Mouse (Mus musculus): ENCODE results near the gene Tbl2. TPM values are rescaled to one million over a fixed set of nuclear protein-coding genes. Genes with fewer than 3 reads are reported as not detected.

Gene Tbl2
- polyA plus RNA-seq, 1 experiment from 2014 or later = 23.2 TPM

DNA sequence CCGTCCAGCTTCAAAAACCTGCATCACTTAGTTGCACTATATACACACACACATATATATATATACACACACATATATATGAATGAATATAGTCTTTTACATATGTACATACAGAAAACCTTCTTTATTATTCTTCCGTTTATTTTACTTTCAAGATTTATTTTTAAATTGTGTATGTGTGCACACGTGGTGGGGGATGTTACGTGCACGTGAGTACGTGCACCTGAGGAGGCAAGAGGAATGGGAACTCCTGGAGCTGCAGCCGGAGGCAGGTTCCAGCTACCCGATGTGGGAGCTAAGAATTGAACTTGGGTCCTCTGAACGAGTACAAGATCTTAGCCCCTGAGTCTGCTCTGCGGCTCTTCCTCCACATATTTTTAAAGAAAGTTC, 36.8 kb downstream of the Tbl2 start:
- H3K9me3 ChIP-seq (ENCODE audit: control insufficient read depth, low read length) = no peaks in the 10 kb centered on the region
- H3K4me2 ChIP-seq (ENCODE audit: low read depth) = peak overlapping the region; percentile 79
- DNase-seq (ENCODE audit: low spot score) (no peak), ATAC-seq (ENCODE audit: insufficient read depth, low FRiP score, low TSS enrichment) (no peak)
- peak overlapping the region; percentile 98 for H3K4me3 ChIP-seq (ENCODE audit: low read depth, low read length)
- H3K27me3 ChIP-seq (ENCODE audit: control insufficient read depth, insufficient read depth, low read length) = no peaks in the 10 kb centered on the region
- H3K36me3 ChIP-seq (ENCODE audit: control insufficient read depth, insufficient read depth, low read length) = peaks cover 3% of the 10 kb centered on the region
- peak overlapping the region; percentile 65 for H3K9ac ChIP-seq (ENCODE audit: low read length)
- peaks cover 17% of the 10 kb centered on the region for H3K4me1 ChIP-seq (ENCODE audit: control insufficient read depth, insufficient read depth, low read length)
- 21% methylated on average over 10 of the region's 10 CpGs for WGBS
- H3K27ac ChIP-seq (ENCODE audit: low read depth, low read length) = peak overlapping the region; percentile 97

DNA sequence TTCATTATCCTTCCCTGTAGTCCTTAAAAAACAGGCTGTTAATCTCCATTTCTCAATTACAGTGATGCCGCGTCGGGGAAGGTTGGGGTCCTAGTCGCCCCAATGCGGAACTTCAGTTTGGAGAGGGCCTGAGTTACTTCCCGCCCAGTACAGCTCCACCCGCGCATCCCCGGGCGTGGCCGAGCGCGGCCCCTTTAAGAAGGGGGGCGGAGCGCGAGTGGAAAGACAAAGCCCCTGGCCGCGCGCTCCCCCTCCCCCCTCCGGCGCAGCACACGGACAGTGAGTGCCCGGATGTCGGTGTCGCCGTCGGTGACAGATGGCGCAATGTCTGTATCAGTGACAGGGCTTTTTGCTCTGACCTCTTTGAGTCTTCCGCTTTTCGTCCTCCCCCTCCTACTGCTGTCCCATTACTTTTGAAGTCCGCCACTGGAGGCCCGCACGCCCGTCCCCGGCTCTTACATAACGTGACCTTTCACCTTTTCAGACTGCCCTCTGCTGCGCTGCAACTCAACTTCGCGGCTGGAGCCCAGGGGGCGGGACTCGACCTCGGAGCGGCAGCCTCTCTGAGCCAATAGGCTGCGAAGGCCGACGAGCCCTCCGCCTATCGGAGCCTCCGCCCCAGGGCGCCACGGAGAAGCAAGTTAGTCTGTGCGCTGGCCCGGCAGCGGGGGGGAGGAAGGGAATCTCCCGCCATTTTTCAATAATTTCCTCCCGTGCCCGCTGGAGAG, 37.3 kb downstream of the Tbl2 start, which contains the start of gene Baz1b:
TSS of gene Baz1b (plus strand) at position 644 of the 728 bp plus-strand sequence.
- peak within 1 kb of the TSS; percentile 79 for H3K4me2 ChIP-seq (ENCODE audit: low read depth)
- H3K4me1 ChIP-seq (ENCODE audit: control insufficient read depth, insufficient read depth, low read length) = peaks cover 17% of the 10 kb centered on the region
- no peaks in the 10 kb centered on the region for H3K9me3 ChIP-seq (ENCODE audit: control insufficient read depth, low read length)
- H3K27me3 ChIP-seq (ENCODE audit: control insufficient read depth, insufficient read depth, low read length) = no peaks in the 10 kb centered on the region
- peak within 1 kb of the TSS; percentile 99 for H3K9ac ChIP-seq (ENCODE audit: low read length)
- WGBS = under 1% methylated on average over 51 of the region's 57 CpGs
- peak; percentile 96 for ATAC-seq (ENCODE audit: insufficient read depth, low FRiP score, low TSS enrichment)
- peaks cover 3% of the 10 kb centered on the region for H3K36me3 ChIP-seq (ENCODE audit: control insufficient read depth, insufficient read depth, low read length)
- peak within 1 kb of the TSS; percentile 97 for H3K27ac ChIP-seq (ENCODE audit: low read depth, low read length)
- peak; percentile 99 for DNase-seq (ENCODE audit: low spot score)
- peak within 1 kb of the TSS; percentile 98 for H3K4me3 ChIP-seq (ENCODE audit: low read depth, low read length)

DNA sequence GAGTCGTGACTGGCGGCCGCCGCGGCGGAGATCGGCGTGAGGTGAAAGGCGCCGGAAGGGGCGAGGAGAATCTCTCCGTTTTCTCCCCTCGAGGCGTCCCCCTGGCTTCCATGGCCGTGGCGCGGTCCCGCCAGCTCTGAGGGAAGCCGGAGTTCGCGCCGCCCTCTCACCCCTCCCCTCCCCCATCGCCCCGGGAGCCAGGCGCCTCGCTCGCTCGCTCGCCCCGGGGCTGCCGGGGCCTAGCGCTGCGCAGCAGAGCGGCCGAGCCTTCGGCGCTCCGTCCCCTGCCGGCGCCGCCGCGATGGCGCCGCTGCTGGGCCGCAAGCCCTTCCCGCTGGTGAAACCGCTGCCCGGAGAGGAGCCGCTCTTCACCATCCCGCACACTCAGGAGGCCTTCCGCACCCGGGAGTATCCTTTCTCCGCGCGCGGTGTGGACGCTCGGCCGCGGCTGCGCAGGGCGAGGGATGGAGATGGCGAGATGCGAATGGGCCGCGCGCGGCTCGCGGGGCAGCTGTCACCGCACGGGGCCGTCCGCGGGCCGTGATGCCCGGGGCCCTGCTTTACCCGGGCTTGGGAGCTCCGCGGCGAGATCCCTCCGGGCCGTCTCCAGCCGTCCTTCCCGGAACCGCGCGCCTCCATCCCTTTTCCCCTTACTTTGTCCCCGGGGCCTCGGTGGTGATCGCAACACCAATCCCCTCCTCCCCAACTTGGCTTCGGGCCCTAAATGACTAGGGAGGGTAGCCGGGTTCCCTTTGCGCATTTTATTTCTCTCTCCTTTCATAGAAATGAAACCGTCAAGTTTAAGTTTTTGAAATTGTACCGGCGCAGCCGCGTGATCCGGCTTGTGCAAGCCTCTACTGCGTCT, 38.1 kb downstream of the Tbl2 start:
- Histone ChIP-seq H3K9ac (ENCODE audit: low read length) (peak overlapping the region; percentile 99), H3K4me2 (ENCODE audit: low read depth) (peak overlapping the region; percentile 79), H3K27me3 (ENCODE audit: control insufficient read depth, insufficient read depth, low read length) (no peaks in the 10 kb centered on the region), H3K4me1 (ENCODE audit: control insufficient read depth, insufficient read depth, low read length) (peaks cover 17% of the 10 kb centered on the region), H3K27ac (ENCODE audit: low read depth, low read length) (peak overlapping the region; percentile 97), H3K36me3 (ENCODE audit: control insufficient read depth, insufficient read depth, low read length) (no peaks in the 10 kb centered on the region; the same call in 1 of the 2 replicates), H3K4me3 (ENCODE audit: low read depth, low read length) (peak overlapping the region; percentile 98), H3K9me3 (ENCODE audit: control insufficient read depth, low read length) (no peaks in the 10 kb centered on the region)
- ATAC-seq (ENCODE audit: insufficient read depth, low FRiP score, low TSS enrichment) = peak; percentile 57; the same call in 1 of the 2 replicates
- DNase-seq (ENCODE audit: low spot score) = no peak
- WGBS = under 1% methylated on average over 93 of the region's 102 CpGs

- Histone ChIP-seq H3K4me3 (ENCODE audit: low read depth, low read length) (peak overlapping the region; percentile 98), H3K36me3 (ENCODE audit: control insufficient read depth, insufficient read depth, low read length) (no peaks in the 10 kb centered on the region; the same call in 1 of the 2 replicates)
Measured at GRCm38 (mm10) chr5:135188214-135188554, 38.7 kb downstream of the Tbl2 start.

DNA sequence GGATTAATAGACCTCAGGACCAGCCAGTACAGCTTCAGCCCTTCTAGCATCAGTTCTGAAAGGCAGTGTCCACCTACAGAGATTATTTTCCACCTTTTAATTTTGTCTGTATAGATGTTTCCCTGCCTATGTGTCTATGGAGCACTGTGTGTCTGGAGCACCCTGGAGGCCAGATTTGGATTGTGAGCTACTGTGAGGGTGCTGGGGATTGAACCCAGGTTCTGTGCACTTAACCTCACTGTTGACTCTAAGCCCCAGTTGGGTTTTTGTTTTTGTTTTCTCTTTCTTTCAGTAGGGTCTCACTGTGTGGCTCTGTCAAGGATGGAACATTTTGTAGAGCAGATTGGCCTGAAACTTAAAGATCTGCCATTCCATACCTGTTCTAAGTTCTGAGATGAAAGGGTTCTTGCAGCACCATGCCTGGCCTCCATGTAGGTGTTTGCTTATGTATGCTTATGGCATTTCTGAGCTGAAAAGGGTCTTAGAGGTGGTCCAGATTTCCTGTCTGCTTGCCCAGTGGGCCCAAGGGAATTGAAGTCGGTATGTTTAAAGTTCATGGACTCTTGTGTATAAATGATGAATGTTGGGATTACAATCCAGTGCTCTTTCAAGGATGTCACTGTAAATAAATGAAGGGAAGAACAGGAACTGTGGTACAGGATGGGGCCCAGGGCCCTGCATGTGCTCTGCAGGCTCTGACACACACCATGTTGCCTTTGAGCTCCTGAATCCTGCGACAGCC, 40.0 kb downstream of the Tbl2 start:
- peaks cover 17% of the 10 kb centered on the region for H3K4me1 ChIP-seq (ENCODE audit: control insufficient read depth, insufficient read depth, low read length)
- H3K27me3 ChIP-seq (ENCODE audit: control insufficient read depth, insufficient read depth, low read length) = no peaks in the 10 kb centered on the region
- peak overlapping the region; percentile 98 for H3K4me3 ChIP-seq (ENCODE audit: low read depth, low read length)
- H3K4me2 ChIP-seq (ENCODE audit: low read depth) = peak overlapping the region; percentile 79
- H3K9ac ChIP-seq (ENCODE audit: low read length) = peak overlapping the region; percentile 99
- no peaks in the 10 kb centered on the region for H3K9me3 ChIP-seq (ENCODE audit: control insufficient read depth, low read length)
- ATAC-seq (ENCODE audit: insufficient read depth, low FRiP score, low TSS enrichment) (no peak), DNase-seq (ENCODE audit: low spot score) (no peak)
- no peak overlapping the region for H3K27ac ChIP-seq (ENCODE audit: low read depth, low read length)
- 71% methylated on average over 2 of the region's 2 CpGs for WGBS
- no peaks in the 10 kb centered on the region; the same call in 1 of the 2 replicates for H3K36me3 ChIP-seq (ENCODE audit: control insufficient read depth, insufficient read depth, low read length)

More at GRCm38 (mm10) chr5:135188214-135188554, 38.7 kb downstream of the Tbl2 start:
- DNase-seq (ENCODE audit: low spot score) (no peak), ATAC-seq (ENCODE audit: insufficient read depth, low FRiP score, low TSS enrichment) (no peak)
- peaks cover 17% of the 10 kb centered on the region for H3K4me1 ChIP-seq (ENCODE audit: control insufficient read depth, insufficient read depth, low read length)
- H3K4me2 ChIP-seq (ENCODE audit: low read depth) = peak overlapping the region; percentile 79
- no peaks in the 10 kb centered on the region for H3K27me3 ChIP-seq (ENCODE audit: control insufficient read depth, insufficient read depth, low read length)
- WGBS = 3% methylated on average over 8 of the region's 8 CpGs
- no peak overlapping the region; the same call in 1 of the 2 replicates for H3K27ac ChIP-seq (ENCODE audit: low read depth, low read length)
- no peaks in the 10 kb centered on the region for H3K9me3 ChIP-seq (ENCODE audit: control insufficient read depth, low read length)
- peak overlapping the region; percentile 99 for H3K9ac ChIP-seq (ENCODE audit: low read length)

DNA sequence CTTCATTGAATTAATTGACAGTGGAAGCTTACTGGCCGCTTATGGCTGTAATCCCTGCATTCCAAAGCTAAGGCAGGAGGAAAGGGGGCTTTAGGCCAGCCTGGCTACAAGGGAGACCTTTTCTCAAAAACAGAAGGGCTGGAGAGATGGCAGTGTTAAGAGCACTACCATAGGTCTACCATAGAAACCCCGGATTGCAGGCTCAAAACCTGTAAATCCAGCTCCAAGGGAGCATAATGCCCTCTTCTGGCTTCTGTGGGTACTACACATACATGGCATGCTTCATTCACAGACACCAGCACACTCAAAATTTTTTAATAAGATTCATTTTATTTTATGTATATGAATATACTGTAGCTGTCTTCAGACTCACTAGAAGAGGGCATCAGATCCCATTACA, 42.2 kb downstream of the Tbl2 start:
- DNase-seq (ENCODE audit: low spot score) = peak; percentile 46
- Histone ChIP-seq H3K36me3 (ENCODE audit: control insufficient read depth, insufficient read depth, low read length) (no peaks in the 10 kb centered on the region; the same call in 1 of the 2 replicates), H3K27ac (ENCODE audit: low read depth, low read length) (no peak overlapping the region)

GRCm38 (mm10) chr5:135192431-135192830, 43.0 kb downstream of the Tbl2 start:
- H3K36me3 ChIP-seq (ENCODE audit: control insufficient read depth, insufficient read depth, low read length) = no peaks in the 10 kb centered on the region; the same call in 1 of the 2 replicates
- no peak overlapping the region for H3K9ac ChIP-seq (ENCODE audit: low read length)
- no peak for ATAC-seq (ENCODE audit: insufficient read depth, low FRiP score, low TSS enrichment)
- 87% methylated on average over 1 of the region's 1 CpGs for WGBS
- no peaks in the 10 kb centered on the region for H3K27me3 ChIP-seq (ENCODE audit: control insufficient read depth, insufficient read depth, low read length)
- no peak overlapping the region for H3K27ac ChIP-seq (ENCODE audit: low read depth, low read length)
- H3K9me3 ChIP-seq (ENCODE audit: control insufficient read depth, low read length) = no peaks in the 10 kb centered on the region
- no peak for DNase-seq (ENCODE audit: low spot score)
- no peak overlapping the region for H3K4me3 ChIP-seq (ENCODE audit: low read depth, low read length)
- peaks cover 17% of the 10 kb centered on the region for H3K4me1 ChIP-seq (ENCODE audit: control insufficient read depth, insufficient read depth, low read length)
- H3K4me2 ChIP-seq (ENCODE audit: low read depth) = no peak overlapping the region

More for the DNA sequence above, 42.2 kb downstream of the Tbl2 start:
- H3K4me3 ChIP-seq (ENCODE audit: low read depth, low read length) = no peak overlapping the region
- no peak overlapping the region for H3K9ac ChIP-seq (ENCODE audit: low read length)
- H3K4me2 ChIP-seq (ENCODE audit: low read depth) = no peak overlapping the region
- H3K27me3 ChIP-seq (ENCODE audit: control insufficient read depth, insufficient read depth, low read length) = no peaks in the 10 kb centered on the region
- H3K9me3 ChIP-seq (ENCODE audit: control insufficient read depth, low read length) = no peaks in the 10 kb centered on the region
- H3K4me1 ChIP-seq (ENCODE audit: control insufficient read depth, insufficient read depth, low read length) = peaks cover 17% of the 10 kb centered on the region
- ATAC-seq (ENCODE audit: insufficient read depth, low FRiP score, low TSS enrichment) = no peak
- 46% methylated on average over 2 of the region's 2 CpGs for WGBS

DNA sequence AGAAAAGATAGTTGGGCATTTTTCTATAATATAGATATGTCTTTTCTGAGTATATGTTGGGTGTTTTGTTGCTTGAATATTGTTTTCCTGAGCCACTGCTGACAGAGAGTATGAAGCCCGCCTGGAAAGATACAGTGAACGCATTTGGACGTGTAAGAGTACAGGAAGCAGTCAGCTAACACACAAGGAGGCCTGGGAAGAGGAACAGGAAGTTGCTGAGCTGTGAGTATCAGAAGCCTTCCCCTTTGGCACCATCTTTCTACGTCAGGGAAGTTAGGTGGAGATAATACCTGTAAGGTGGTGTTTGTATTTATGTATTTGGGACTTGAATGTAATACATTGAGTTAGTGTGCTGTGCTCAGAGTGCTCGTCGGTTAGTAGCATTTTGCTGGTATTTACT, 46.9 kb downstream of the Tbl2 start:
- no peak for ATAC-seq (ENCODE audit: insufficient read depth, low FRiP score, low TSS enrichment)
- WGBS = 88% methylated on average over 6 of the region's 6 CpGs

More for the DNA sequence above, 46.9 kb downstream of the Tbl2 start:
- H3K9ac ChIP-seq (ENCODE audit: low read length) = no peak overlapping the region
- H3K9me3 ChIP-seq (ENCODE audit: control insufficient read depth, low read length) = no peaks in the 10 kb centered on the region
- H3K27ac ChIP-seq (ENCODE audit: low read depth, low read length) = no peak overlapping the region
- H3K36me3 ChIP-seq (ENCODE audit: control insufficient read depth, insufficient read depth, low read length) = peaks cover 3% of the 10 kb centered on the region; the same call in 1 of the 2 replicates
- no peak for DNase-seq (ENCODE audit: low spot score)
- H3K4me3 ChIP-seq (ENCODE audit: low read depth, low read length) = no peak overlapping the region
- no peaks in the 10 kb centered on the region for H3K27me3 ChIP-seq (ENCODE audit: control insufficient read depth, insufficient read depth, low read length)
- no peaks in the 10 kb centered on the region for H3K4me1 ChIP-seq (ENCODE audit: control insufficient read depth, insufficient read depth, low read length)
- no peak overlapping the region for H3K4me2 ChIP-seq (ENCODE audit: low read depth)
